Mouse (Mus musculus): Measurements from ENCODE around the gene Spag6. TPM values are rescaled to one million over a fixed set of nuclear protein-coding genes. Genes with fewer than 3 reads are reported as not detected.

Spag6 gene
- polyA plus RNA-seq, 1 experiment from 2014 or later: not detected

GRCm38 (mm10) chr2:18756144-18756543 is 62.3 kb downstream of the Spag6 start:
- WGBS: 54% methylated on average over 2 of the region's 2 CpGs
- H3K4me1 ChIP-seq (replicated peaks): 0 out of 2 replicates have a peak, but pooled peaks cover 4% of the 10 kb centered on the region
- H3K4me2 ChIP-seq: no peak overlapping the region
- H3K9me3 ChIP-seq: no peaks in the 10 kb centered on the region
- 0 out of 2 replicates have a peak, but pooled peaks cover under 1% of the 10 kb centered on the region for H3K27me3 ChIP-seq
- no peak overlapping the region for H3K4me3 ChIP-seq
- no peak overlapping the region for H3K9ac ChIP-seq
- H3K27ac ChIP-seq (replicated peaks): no peak overlapping the region
- no peaks in the 10 kb centered on the region for H3K36me3 ChIP-seq
- no peak for ATAC-seq (ENCODE audit: low read depth)

GRCm38 (mm10) chr2:18764846-18765245 is 71.0 kb downstream of the Spag6 start:
- Histone ChIP-seq H3K9me3 (no peaks in the 10 kb centered on the region), H3K9ac (no peak overlapping the region), H3K4me1 (replicated peaks) (peaks cover 10% of the 10 kb centered on the region), H3K27me3 (0 out of 2 replicates have a peak, but pooled peaks cover 4% of the 10 kb centered on the region), H3K27ac (replicated peaks) (no peak overlapping the region), H3K4me2 (no peak overlapping the region), H3K36me3 (no peaks in the 10 kb centered on the region), H3K4me3 (no peak overlapping the region)
- ATAC-seq (ENCODE audit: low read depth): no peak
- WGBS: 92% methylated on average over 2 of the region's 2 CpGs

- no peaks in the 10 kb centered on the region for H3K36me3 ChIP-seq
- WGBS: 68% methylated on average over 12 of the region's 12 CpGs
- no peak overlapping the region for H3K4me3 ChIP-seq
- no peaks in the 10 kb centered on the region for H3K9me3 ChIP-seq
- no peak overlapping the region for H3K27ac ChIP-seq (replicated peaks)
- peak overlapping the region; percentile 71 for H3K4me2 ChIP-seq
- ATAC-seq (ENCODE audit: low read depth): no peak
- H3K4me1 ChIP-seq (replicated peaks): peaks cover 10% of the 10 kb centered on the region
- peak overlapping the region; percentile 94; the same call in 1 of the 2 replicates for H3K9ac ChIP-seq
- H3K27me3 ChIP-seq: 0 out of 2 replicates have a peak, but pooled peaks cover 4% of the 10 kb centered on the region
Observed at GRCm38 (mm10) chr2:18765481-18766249, 71.8 kb downstream of the Spag6 start.

- 34% methylated on average over 4 of the region's 4 CpGs for WGBS
- Histone ChIP-seq H3K4me2 (peak overlapping the region; percentile 71), H3K9ac (peak overlapping the region; percentile 94), H3K9me3 (no peaks in the 10 kb centered on the region), H3K4me1 (replicated peaks) (peaks cover 10% of the 10 kb centered on the region), H3K27ac (replicated peaks) (peak overlapping the region; percentile 95), H3K36me3 (no peaks in the 10 kb centered on the region), H3K27me3 (0 out of 2 replicates have a peak, but pooled peaks cover under 1% of the 10 kb centered on the region), H3K4me3 (peak overlapping the region; percentile 57)
- ATAC-seq (ENCODE audit: low read depth): peak; percentile 21
Observed at GRCm38 (mm10) chr2:18766441-18766820, 72.6 kb downstream of the Spag6 start.

- Histone ChIP-seq H3K9me3 (no peaks in the 10 kb centered on the region), H3K36me3 (no peaks in the 10 kb centered on the region), H3K27ac (replicated peaks) (peak overlapping the region; percentile 95), H3K4me3 (peak overlapping the region; percentile 57), H3K9ac (peak overlapping the region; percentile 94), H3K4me1 (replicated peaks) (peaks cover 10% of the 10 kb centered on the region), H3K4me2 (peak overlapping the region; percentile 71), H3K27me3 (no peaks in the 10 kb centered on the region)
- peak; percentile 90 for ATAC-seq (ENCODE audit: low read depth)
- WGBS: under 1% methylated on average over 56 of the region's 56 CpGs
Observed at GRCm38 (mm10) chr2:18766821-18767541, 73.1 kb downstream of the Spag6 start.

- Histone ChIP-seq H3K27ac (replicated peaks) (no peak overlapping the region), H3K9ac (no peak overlapping the region), H3K36me3 (no peaks in the 10 kb centered on the region), H3K4me2 (no peak overlapping the region), H3K27me3 (no peaks in the 10 kb centered on the region), H3K4me3 (no peak overlapping the region), H3K4me1 (replicated peaks) (peaks cover 10% of the 10 kb centered on the region), H3K9me3 (no peaks in the 10 kb centered on the region)
- 82% methylated on average over 2 of the region's 2 CpGs for WGBS
- ATAC-seq (ENCODE audit: low read depth): no peak
Observed at GRCm38 (mm10) chr2:18768414-18768813, 74.6 kb downstream of the Spag6 start.

GRCm38 (mm10) chr2:18772413-18772812 is 78.6 kb downstream of the Spag6 start:
- 77% methylated on average over 8 of the region's 8 CpGs for WGBS
- H3K9me3 ChIP-seq: no peaks in the 10 kb centered on the region
- H3K4me2 ChIP-seq: no peak overlapping the region
- no peak overlapping the region for H3K4me3 ChIP-seq
- ATAC-seq (ENCODE audit: low read depth): no peak
- H3K27ac ChIP-seq (replicated peaks): no peak overlapping the region
- H3K27me3 ChIP-seq: no peaks in the 10 kb centered on the region
- no peaks in the 10 kb centered on the region for H3K36me3 ChIP-seq
- no peaks in the 10 kb centered on the region for H3K4me1 ChIP-seq (replicated peaks)
- H3K9ac ChIP-seq: no peak overlapping the region

- Histone ChIP-seq H3K4me3 (no peak overlapping the region), H3K36me3 (no peaks in the 10 kb centered on the region), H3K27ac (replicated peaks) (no peak overlapping the region), H3K9me3 (no peaks in the 10 kb centered on the region), H3K4me1 (replicated peaks) (peaks cover 14% of the 10 kb centered on the region), H3K9ac (no peak overlapping the region), H3K27me3 (0 out of 2 replicates have a peak, but pooled peaks cover 2% of the 10 kb centered on the region), H3K4me2 (no peak overlapping the region)
- no peak for ATAC-seq (ENCODE audit: low read depth)
- 89% methylated on average over 6 of the region's 6 CpGs for WGBS
Observed at GRCm38 (mm10) chr2:18774326-18774725, 80.5 kb downstream of the Spag6 start.

- Histone ChIP-seq H3K27me3 (peaks cover 6% of the 10 kb centered on the region; the same call in 1 of the 2 replicates), H3K4me2 (peak overlapping the region; percentile 33), H3K4me1 (replicated peaks) (peaks cover 24% of the 10 kb centered on the region), H3K9me3 (no peaks in the 10 kb centered on the region), H3K4me3 (no peak overlapping the region), H3K27ac (replicated peaks) (no peak overlapping the region), H3K36me3 (no peaks in the 10 kb centered on the region), H3K9ac (no peak overlapping the region)
- peak; percentile 74 for ATAC-seq (ENCODE audit: low read depth)
- 19% methylated on average over 9 of the region's 9 CpGs for WGBS
Observed at GRCm38 (mm10) chr2:18778220-18778619, 84.4 kb downstream of the Spag6 start.

GRCm38 (mm10) chr2:18779830-18780229 is 86.0 kb downstream of the Spag6 start:
- H3K9ac ChIP-seq: no peak overlapping the region
- 42% methylated on average over 3 of the region's 3 CpGs for WGBS

GRCm38 (mm10) chr2:18781296-18781695 is 87.5 kb downstream of the Spag6 start:
- ATAC-seq (ENCODE audit: low read depth): no peak
- Histone ChIP-seq H3K27me3 (peaks cover 6% of the 10 kb centered on the region; the same call in 1 of the 2 replicates), H3K4me3 (no peak overlapping the region), H3K27ac (replicated peaks) (no peak overlapping the region), H3K4me2 (no peak overlapping the region), H3K4me1 (replicated peaks) (peaks cover 24% of the 10 kb centered on the region), H3K9ac (no peak overlapping the region), H3K9me3 (no peaks in the 10 kb centered on the region), H3K36me3 (no peaks in the 10 kb centered on the region)
- WGBS: 82% methylated on average over 7 of the region's 7 CpGs

More at GRCm38 (mm10) chr2:18779830-18780229, 86.0 kb downstream of the Spag6 start:
- no peak overlapping the region for H3K4me3 ChIP-seq
- no peak overlapping the region for H3K27ac ChIP-seq (replicated peaks)
- H3K4me1 ChIP-seq (replicated peaks): peaks cover 24% of the 10 kb centered on the region
- no peaks in the 10 kb centered on the region for H3K36me3 ChIP-seq
- no peak overlapping the region for H3K4me2 ChIP-seq
- H3K9me3 ChIP-seq: no peaks in the 10 kb centered on the region
- no peak for ATAC-seq (ENCODE audit: low read depth)
- peaks cover 6% of the 10 kb centered on the region; the same call in 1 of the 2 replicates for H3K27me3 ChIP-seq

GRCm38 (mm10) chr2:18794261-18794660 is 100.4 kb downstream of the Spag6 start:
- no peaks in the 10 kb centered on the region for H3K27me3 ChIP-seq
- no peak overlapping the region for H3K4me3 ChIP-seq
- H3K4me1 ChIP-seq (replicated peaks): peaks cover 16% of the 10 kb centered on the region
- H3K9ac ChIP-seq: no peak overlapping the region
- no peaks in the 10 kb centered on the region for H3K9me3 ChIP-seq
- no peak overlapping the region for H3K27ac ChIP-seq (replicated peaks)
- ATAC-seq (ENCODE audit: low read depth): no peak
- no peaks in the 10 kb centered on the region for H3K36me3 ChIP-seq
- H3K4me2 ChIP-seq: no peak overlapping the region
- 68% methylated on average over 4 of the region's 4 CpGs for WGBS
